Mouse (Mus musculus) erythroblast, embryonic 14.5 days (primary cell): ENCODE results near the gene Smox.

ENCODE experiments used
- GATA1 ChIP-seq: IDR thresholded peaks from 2 replicates; pipeline ENCODE4 v1.6.1; 2012; ENCODE audit warnings: low read length, inconsistent platforms, mixed read lengths
- TAL1 ChIP-seq: IDR thresholded peaks from 3 replicates; pipeline ENCODE4 v1.6.1; 2012; ENCODE audit warnings: low read length, inconsistent platforms, mixed read lengths

- TF ChIP-seq GATA1 (no peak), TAL1 (no peak)
These were observed 71.4 kb downstream of the Smox start for GRCm38 (mm10) chr2:131562586-131563122.
